Mouse (Mus musculus): ENCODE results near the gene Cmtm7.
A peak's percentile ranks its signal among the peaks of the same experiment; 100 is the strongest.

The Cmtm7 gene

DNA sequence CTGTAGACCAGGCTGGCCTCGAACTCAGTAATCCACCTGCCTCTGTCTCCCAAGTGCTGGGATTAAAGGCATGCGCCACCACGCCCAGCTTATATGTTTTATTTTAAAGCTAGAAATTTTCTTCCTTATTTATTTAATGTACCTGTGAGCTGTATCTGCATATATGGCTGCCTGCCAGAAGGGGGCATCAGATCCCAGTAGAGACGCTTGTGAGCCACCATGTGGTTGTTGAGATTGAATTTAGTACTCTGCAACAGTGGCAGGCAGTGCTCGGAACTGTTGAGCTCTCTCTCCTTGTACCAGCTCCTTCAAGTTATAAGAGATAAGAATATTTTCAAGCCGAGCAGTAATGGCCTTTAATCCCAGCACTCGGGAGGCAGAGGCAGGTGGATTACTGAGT, 71.3 kb downstream of the Cmtm7 start:
- DNase-seq, result peak; percentile 64 to 67

DNA sequence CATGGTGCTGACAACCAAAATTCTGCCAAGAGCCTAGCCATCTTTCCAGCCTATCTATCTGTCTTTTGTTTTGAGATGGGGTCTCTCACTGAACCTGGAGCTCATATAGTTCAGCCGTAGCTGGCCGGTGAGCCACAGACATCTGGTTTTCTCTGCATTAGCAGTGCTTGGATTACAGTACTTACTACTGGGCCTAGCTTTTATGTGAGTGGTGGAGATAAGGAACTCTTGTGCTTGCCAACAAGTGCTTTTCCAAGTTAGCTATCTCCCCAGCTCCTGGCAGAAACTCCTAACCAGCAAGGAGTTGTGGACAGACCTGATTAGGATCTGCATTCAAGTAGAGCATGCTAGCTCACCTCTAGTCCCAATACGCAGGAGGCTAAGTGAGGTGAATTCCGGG, 73.9 kb downstream of the Cmtm7 start:
- DNase-seq, result no peak
